Mouse (Mus musculus) CD4-positive helper T cell, adult 2 months (primary cell): ENCODE measurements at regions not wholly inside any gene's neighbourhood (a gene's known extent, or its start where the extent isn't known, plus 50 kb on each side); places are given as distances from the start of the nearest gene placed in this dataset.

Experiments used
- DNase-seq: peaks from one replicate; pipeline ENCODE4 v3.0.0-alpha.2; 2012; ENCODE audit warnings: low read depth, missing footprints, low spot score

DNA sequence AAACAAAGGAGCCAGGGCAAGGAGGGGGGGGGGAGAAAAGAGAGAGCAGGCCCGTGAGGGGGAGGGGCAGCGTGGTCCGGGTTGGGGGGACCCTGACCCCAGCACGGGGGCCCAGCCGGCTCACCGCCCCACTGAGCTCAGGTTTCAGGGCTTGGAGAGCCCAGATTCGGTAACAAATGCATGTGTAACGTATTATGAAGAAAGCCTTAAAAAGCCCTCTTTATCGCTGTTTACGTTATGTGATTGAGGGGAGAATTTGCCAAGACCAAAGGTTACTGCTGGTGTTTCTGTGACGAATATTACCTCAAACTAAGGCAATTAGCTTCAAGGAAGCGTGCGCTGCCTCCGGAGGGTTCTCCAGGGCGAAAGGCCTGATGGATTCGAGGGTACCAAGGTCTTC lies 54.2 kb downstream of the Barx1 start:
- DNase-seq, result no peak

DNA sequence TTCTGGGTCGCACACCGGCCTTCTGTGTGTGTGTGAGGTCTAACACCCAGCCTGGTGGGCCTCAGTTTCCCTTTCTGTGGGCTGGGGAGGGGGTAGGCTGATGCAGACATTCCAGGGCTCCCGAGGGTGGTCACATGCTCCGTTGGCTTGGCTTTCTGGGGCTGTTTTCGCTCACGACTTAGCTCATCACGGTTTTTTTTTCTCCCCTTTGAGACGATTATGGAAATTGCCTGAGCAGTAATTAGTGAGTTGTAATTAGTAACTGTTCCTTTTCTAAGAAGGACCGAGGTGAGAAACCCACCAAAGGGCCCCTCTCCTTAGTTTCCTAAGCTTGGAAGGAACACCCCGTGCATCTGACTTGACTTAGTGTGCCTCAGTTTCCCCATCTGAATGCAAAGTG lies 54.7 kb downstream of the Barx1 start:
- no peak for DNase-seq

DNA sequence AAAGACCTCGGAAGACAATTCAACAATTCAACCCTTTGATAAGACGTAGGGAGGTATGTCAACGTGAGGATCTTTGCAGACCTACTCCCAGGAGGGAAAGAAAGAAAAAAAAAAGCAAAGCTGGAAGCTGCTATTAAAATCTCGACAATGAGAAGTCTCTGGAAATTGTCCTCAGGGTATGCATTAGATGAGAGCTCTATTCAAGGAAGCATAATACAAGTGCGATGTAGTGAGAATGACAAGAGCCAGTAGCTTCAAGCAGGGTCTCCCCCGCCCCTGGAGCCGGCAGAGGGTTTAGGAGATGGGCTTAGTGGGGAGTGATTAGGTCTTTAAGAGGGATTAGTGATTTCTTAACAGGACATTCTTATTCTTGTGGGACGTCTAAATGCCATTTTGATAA lies 60.9 kb downstream of the Barx1 start:
- DNase-seq, result no peak

DNA sequence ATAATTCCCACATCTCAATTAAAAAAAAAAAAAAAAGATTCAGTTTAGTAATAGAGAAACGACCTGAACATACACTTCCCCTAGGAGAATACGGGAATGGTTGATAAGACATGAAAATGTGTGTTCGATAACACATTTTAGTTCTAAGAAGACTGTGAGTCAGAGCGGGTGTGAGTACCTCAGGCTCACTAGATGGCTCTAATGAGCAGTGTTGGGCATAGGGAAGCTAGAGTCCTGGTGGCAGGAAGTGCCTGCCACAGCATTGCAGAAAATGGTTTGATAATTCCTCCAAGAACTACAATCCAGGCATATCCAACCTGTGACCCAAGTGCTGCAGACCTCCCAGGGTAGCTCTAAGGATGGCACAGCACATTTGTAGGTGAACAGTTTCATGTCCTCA lies 63.6 kb downstream of the Barx1 start:
- DNase-seq, result no peak

DNA sequence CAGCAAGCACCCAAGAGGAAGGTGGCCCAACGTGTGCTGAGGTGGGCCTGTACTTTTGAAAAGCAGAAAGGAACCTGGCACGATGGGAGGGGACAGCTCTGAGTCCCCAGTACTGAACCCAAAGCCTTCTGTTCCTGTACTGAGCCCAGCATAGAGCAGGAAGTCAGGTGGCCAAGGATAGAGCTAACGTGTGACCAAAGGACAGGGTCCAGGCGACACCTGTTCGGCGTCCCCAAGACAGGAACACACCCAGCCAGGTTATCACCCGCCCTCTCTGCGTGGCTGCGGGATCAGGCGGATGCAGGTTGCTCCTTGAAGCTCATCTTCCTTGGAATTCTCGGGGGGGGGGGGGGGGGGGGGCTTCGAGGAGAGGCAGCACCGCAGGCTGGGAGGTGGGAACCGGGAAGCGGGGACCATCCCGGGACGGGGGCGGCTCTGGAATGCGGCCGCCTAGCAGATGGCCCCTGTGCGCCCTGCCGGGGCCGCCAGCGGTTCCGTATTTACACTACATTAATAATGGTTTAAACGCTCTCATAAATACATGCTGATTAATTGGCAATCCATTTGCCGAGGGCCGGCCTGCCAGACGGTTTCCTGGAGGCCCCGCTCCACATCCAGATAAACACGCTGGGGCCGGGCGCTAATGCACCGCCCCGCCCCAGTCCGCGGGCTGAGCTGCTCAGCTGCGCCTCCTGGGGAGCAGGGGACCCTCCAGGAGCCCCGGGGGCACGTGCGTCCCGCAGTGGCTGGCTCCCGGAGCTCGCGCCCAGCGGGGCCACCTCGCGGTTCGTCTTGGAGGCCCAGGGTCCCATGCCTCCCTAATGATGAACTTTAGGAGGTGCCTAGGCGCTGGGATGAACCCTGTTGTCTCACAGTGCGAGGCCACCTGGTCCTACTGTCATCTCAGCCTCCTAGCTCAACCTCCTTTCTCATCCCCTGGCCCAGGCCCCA lies 68.5 kb downstream of the Barx1 start:
- DNase-seq, result no peak

DNA sequence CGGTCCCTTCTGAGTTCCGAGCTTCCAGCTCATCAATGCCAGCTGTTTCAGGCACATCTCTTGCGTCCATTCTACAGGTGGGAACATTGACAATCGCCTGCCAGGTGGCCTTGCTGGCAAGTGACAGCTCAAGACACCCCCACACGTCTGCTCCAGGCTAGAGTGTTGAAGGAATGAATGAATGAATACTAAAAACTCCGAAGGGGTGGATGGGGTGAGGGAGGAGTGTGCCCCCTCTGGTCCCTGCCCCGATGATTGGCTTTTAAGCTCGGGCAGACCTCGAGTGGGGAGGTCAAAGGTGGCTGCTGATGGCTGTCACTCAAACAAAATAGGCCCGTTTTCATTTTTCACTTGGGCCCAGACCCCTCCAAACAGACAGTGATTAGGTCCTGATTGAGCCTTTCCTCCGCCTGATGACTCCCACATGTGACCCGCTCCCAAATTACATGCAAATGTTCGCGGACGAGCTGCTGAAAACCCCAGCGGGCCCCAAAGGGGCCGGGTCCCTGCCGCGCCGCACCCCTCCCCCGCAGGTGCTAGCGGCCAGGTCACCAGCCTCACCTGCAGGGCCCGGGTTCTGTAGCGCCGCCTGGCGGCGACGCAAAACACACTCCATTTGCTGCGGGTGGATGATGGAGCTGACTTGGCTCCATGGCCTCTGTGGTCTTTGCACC lies 69.5 kb downstream of the Barx1 start:
- DNase-seq, result peak; percentile 34

DNA sequence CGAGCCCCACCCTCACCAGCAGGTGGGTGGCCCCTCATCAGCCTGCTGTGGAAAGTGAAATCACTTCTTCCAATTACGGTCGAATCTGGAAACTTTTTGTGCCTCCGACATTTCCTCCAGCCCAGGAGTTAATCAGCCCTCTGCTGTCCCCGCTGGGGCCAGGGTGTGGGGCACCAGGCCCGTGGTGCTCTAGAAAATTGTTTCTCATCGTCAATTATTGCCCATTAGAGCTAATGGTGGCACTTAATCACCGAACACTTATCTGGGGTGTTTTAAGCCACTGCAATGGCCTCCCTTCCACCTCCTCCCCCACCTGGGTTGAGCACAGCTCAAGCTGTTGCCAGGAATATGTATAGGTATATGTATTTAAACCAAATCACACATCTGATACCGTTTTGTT lies 72.2 kb downstream of the Barx1 start:
- no peak for DNase-seq

DNA sequence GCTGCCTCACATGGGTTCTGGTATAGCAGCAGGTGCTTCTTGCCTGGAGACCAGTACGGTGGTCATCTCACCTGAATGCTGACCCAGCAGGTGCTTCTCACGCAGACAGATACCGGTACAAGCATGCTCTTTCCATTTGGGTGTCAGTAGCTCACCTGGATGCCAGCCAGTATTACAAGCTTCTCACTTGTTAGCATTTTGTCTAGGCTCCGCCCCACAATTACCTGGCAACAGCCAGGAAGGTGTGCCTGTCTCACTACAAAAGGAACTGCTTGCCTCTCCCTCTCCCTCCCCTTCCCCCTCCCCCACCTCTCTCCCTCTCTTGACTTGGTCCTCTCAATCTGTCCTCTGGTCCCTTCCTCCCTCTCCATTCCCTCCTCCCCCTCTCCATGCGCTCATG lies 82.8 kb downstream of the Barx1 start:
- no peak for DNase-seq

DNA sequence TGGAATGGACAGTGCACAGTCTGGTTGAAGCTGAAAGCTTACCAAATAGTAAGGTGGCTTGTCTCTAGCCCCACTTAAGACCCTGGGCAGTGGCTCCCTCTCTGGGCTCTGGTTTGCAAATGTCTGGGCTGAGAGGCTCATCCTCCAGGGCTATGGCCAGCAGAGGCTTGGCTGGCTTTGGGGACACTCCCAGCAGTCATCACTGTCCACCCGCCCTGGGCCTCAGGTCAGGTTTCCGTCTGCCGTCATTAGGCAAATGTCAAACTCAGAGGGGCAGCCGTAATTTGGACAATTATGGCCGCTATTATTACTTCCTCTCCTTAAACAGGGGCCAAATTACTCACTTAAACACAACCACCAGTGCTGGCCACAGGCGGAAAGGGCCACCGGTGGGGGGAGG lies 83.5 kb downstream of the Barx1 start:
- no peak for DNase-seq
